Mouse (Mus musculus): ENCODE measurements around the gene Reln.

Reln gene

GRCm38 (mm10) chr5:22118456-22118855 is 226.0 kb downstream of the Reln start:
- no peak for DNase-seq (ENCODE audit: low read depth, low spot score)

GRCm38 (mm10) chr5:22116922-22117321 is 227.6 kb downstream of the Reln start:
- no peak for DNase-seq (ENCODE audit: low read depth, low spot score)

GRCm38 (mm10) chr5:22106811-22107485 is 237.6 kb downstream of the Reln start:
- DNase-seq (ENCODE audit: low read depth, low spot score) = no peak

- DNase-seq (ENCODE audit: low read depth, low spot score) = no peak
These were observed 249.5 kb downstream of the Reln start for GRCm38 (mm10) chr5:22094984-22095383.

GRCm38 (mm10) chr5:22094043-22094442 is 250.5 kb downstream of the Reln start:
- DNase-seq (ENCODE audit: low read depth, low spot score) = no peak

- no peak for DNase-seq (ENCODE audit: low read depth, low spot score)
These were observed 251.2 kb downstream of the Reln start for GRCm38 (mm10) chr5:22093157-22093865.

- DNase-seq (ENCODE audit: low read depth, low spot score) = no peak
These were observed 264.0 kb downstream of the Reln start for GRCm38 (mm10) chr5:22080468-22080986.

GRCm38 (mm10) chr5:22074971-22075370 is 269.5 kb downstream of the Reln start:
- DNase-seq (ENCODE audit: low read depth, low spot score) = no peak

- DNase-seq (ENCODE audit: low read depth, low spot score) = no peak
These were observed 271.9 kb downstream of the Reln start for GRCm38 (mm10) chr5:22072591-22072990.

- no peak for DNase-seq (ENCODE audit: low read depth, low spot score)
These were observed 285.3 kb downstream of the Reln start for GRCm38 (mm10) chr5:22059251-22059650.

GRCm38 (mm10) chr5:22041825-22042224 is 302.7 kb downstream of the Reln start:
- no peak for DNase-seq (ENCODE audit: low read depth, low spot score)

- no peak for DNase-seq (ENCODE audit: low read depth, low spot score)
These were observed 304.9 kb downstream of the Reln start for GRCm38 (mm10) chr5:22039375-22040149.

- DNase-seq (ENCODE audit: low read depth, low spot score) = no peak
These were observed 309.3 kb downstream of the Reln start for GRCm38 (mm10) chr5:22035201-22035600.

GRCm38 (mm10) chr5:22033039-22033438 is 311.5 kb downstream of the Reln start:
- no peak for DNase-seq (ENCODE audit: low read depth, low spot score)

- no peak for DNase-seq (ENCODE audit: low read depth, low spot score)
These were observed 312.8 kb downstream of the Reln start for GRCm38 (mm10) chr5:22031653-22032052.

GRCm38 (mm10) chr5:22028379-22028778 is 316.1 kb downstream of the Reln start:
- DNase-seq (ENCODE audit: low read depth, low spot score) = no peak

GRCm38 (mm10) chr5:22027240-22027875 is 317.1 kb downstream of the Reln start:
- no peak for DNase-seq (ENCODE audit: low read depth, low spot score)

GRCm38 (mm10) chr5:22025746-22026145 is 318.8 kb downstream of the Reln start:
- DNase-seq (ENCODE audit: low read depth, low spot score) = no peak

GRCm38 (mm10) chr5:22024108-22024507 is 320.4 kb downstream of the Reln start:
- no peak for DNase-seq (ENCODE audit: low read depth, low spot score)

- no peak for DNase-seq (ENCODE audit: low read depth, low spot score)
These were observed 326.6 kb downstream of the Reln start for GRCm38 (mm10) chr5:22017896-22018295.

GRCm38 (mm10) chr5:22014459-22014858 is 330.0 kb downstream of the Reln start:
- DNase-seq (ENCODE audit: low read depth, low spot score) = no peak

GRCm38 (mm10) chr5:22009142-22009541 is 335.4 kb downstream of the Reln start:
- no peak for DNase-seq (ENCODE audit: low read depth, low spot score)
